Mouse (Mus musculus) left cerebral cortex, postnatal 25 days (tissue): Measurements from ENCODE around the gene Gnai3. TPM values are rescaled to one million over a fixed set of nuclear protein-coding genes. Genes with fewer than 3 reads are reported as not detected.
A peak's percentile ranks its signal among the peaks of the same experiment; 100 is the strongest.

Source experiments
- DNase-seq, 2 experiments: peaks; one replicate each; pipeline ENCODE4 v3.0.0; 2022; ENCODE audit warnings: low spot score in 2 of 2, mixed read lengths in 1 of 2
- intact Hi-C: fragments of 180-260 bp; cut with DNase I; formaldehyde crosslinking; loops from one replicate; pipeline ENCODE4 v1.15.1; 2025
- total RNA-seq, 2 experiments: library from RNA; stranded (reverse); gene quantifications; 2 replicates each; pipeline ENCODE4 v1.2.3; 2021

Gene Gnai3
- total RNA-seq, 2 experiments from 2014 or later: 25.6 to 27.7 TPM

- intact Hi-C loops: no loop called here
- DNase-seq: no peak
Measured at GRCm38 (mm10) chr3:108121101-108121500, 24.8 kb downstream of the Gnai3 start.

DNA sequence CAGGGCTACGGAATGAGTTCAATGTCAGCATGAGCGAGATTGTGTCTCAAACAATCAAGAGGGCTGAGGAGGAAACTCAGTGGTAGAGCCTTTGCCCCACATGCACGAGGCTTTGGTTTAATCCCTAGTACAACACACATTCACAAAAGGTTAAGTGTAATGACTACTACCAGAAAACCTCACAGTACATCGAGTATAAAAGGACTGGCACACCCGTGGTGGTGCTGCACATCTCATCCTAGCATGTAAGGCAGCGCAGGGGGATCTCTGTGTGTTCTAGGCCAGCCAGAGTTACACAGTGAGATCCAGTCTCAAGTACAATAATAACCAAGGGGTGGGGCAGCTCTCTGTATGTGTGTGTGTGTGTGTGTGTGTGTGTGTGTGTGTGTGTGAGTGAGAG lies 28.5 kb downstream of the Gnai3 start:
- intact Hi-C loops: no loop called here
- DNase-seq: no peak

GRCm38 (mm10) chr3:108113591-108114289 lies 32.2 kb downstream of the Gnai3 start:
- no peak for DNase-seq
- intact Hi-C loops: no loop called here

- peak in 1 of 2 experiments; percentile 23 for DNase-seq
- intact Hi-C loops: no loop called here
Measured at GRCm38 (mm10) chr3:108112666-108113065, 33.3 kb downstream of the Gnai3 start.

- intact Hi-C loops: no loop called here
- DNase-seq: no peak
Measured at GRCm38 (mm10) chr3:108112246-108112645, 33.7 kb downstream of the Gnai3 start.

DNA sequence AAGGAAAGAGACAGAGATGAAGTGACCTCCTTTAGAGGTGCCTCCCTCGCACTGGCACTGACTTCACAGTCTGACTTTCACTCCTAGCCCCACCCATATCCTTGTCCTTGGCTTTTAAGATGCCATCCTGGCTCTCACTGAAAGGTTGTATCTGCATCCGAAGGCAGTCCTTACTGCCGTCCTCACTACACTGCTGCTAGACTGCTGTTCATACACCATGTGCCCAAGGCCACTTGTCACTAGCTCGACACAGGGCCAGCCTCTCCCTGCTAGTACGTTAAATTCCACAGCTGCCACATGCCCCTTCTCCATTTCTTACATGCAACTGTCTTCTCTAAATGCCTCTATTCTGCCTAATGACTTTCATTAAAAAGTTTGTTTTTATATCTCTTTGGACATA lies 34.6 kb downstream of the Gnai3 start:
- DNase-seq: no peak
- intact Hi-C loops: no loop called here

DNA sequence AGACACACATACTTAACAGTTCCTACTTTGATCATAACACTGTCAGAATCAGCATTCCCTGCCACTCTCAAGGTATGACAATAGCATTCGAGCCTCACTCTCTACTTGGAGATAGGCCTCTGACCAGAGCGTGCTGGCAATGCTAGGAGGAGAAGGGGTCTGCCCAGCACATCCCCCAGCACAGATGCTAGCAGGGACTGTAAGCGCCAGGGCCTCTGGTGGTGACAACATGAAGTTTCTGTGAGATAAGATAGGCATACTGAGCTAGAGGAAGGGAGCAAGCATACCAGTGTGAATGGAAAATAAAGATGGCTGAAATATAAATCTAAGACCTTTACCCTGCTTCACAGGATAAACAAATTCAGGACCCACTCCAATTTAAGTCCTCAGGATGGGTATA lies 40.7 kb downstream of the Gnai3 start:
- DNase-seq: no peak
- intact Hi-C loops: no loop called here

GRCm38 (mm10) chr3:108102075-108102474 lies 43.9 kb downstream of the Gnai3 start:
- intact Hi-C loops: no loop called here
- no peak for DNase-seq

DNA sequence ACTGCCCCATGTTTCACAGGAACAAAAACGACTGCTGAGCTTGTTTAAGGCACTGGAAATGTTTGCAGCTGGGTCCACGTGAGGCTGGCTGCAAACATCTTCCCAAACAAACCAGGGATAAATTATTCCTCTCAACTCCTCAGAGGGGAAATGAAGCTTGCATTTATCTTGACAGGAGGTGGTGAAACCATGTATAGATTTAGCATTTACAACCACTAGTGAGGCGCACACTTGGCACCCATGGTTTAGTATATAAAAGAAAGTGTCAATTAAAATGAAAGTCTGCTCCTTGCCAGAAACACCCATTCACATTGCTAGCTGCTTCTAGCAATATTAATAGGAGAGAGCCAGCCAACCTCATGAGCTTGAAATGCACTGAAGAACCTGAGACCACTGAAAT lies 44.4 kb downstream of the Gnai3 start:
- DNase-seq: peak in 1 of 2 experiments; percentile 55
- intact Hi-C loops: no loop called here

DNA sequence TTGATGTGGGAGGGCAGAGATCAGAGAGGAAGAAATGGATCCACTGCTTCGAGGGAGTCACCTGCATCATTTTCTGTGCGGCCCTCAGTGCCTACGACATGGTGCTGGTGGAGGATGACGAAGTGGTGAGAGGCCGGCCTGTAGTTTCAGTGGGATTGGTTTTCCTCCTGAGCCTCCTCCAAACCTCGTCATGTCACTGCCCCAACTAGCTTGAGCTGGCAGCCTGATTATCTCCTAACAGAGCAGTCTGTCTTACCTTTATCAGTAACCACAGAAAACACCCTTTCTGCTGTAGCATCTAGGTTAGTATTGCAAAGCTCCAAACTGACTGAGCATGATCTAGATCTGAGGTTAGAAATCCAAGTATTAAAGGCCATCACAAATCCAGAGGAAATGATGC lies 47.6 kb downstream of the Gnai3 start:
- intact Hi-C loops: no loop called here
- no peak for DNase-seq

- intact Hi-C loops: no loop called here
- no peak for DNase-seq
Measured at GRCm38 (mm10) chr3:108097656-108098055, 48.3 kb downstream of the Gnai3 start.

- no peak for DNase-seq
- intact Hi-C loops: no loop called here
Measured at GRCm38 (mm10) chr3:108096726-108097125, 49.2 kb downstream of the Gnai3 start.

DNA sequence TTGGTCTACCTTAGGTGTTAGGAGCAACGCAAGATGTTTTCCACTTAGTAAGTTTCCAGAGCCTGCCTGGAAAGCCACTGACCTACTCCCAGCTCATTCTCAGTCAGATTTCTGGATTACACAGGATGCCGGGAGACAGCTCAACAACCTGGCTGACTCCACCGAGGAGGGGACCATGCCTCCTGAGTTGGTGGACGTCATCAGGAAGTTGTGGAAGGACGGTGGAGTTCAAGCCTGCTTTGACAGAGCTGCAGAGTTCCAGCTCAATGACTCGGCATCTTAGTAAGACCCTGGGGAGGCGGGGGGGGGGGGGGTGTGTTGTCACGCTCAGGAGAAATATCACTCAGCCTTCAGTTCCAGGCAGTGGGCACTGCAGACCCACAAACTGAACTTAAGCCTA lies 49.7 kb downstream of the Gnai3 start:
- DNase-seq: no peak
- intact Hi-C loops: no loop called here

GRCm38 (mm10) chr3:108094976-108095760 lies 50.8 kb downstream of the Gnai3 start:
- no peak for DNase-seq
- intact Hi-C loops: no loop called here

GRCm38 (mm10) chr3:108094146-108094545 lies 51.8 kb downstream of the Gnai3 start:
- intact Hi-C loops: no loop called here
- DNase-seq: no peak

DNA sequence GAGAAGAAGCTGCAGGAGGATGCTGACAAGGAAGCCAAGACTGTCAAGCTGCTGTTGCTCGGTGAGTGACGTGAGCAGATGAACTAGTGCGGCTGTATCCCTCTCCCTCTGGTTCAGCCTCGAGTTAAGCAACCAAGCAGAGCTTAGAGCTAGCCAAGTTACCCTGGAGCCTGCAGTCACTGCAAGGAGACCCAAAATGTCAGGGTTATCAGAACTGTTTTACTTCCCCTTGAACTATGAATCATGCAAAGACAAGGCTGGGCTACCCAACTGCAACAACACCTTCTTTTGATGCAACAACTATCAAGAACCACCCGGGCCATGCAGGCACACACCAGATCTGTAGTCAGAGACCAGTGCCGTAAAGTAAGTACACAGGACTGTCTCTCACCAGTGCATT lies 52.6 kb downstream of the Gnai3 start:
- DNase-seq: no peak
- intact Hi-C loops: no loop called here

- intact Hi-C loops: no loop called here
- no peak for DNase-seq
Measured at GRCm38 (mm10) chr3:108092536-108093115, 53.3 kb downstream of the Gnai3 start, which contains the start of gene Gnat2. Gene Gnat2 (plus strand): TSS chr3:108092789.

GRCm38 (mm10) chr3:108092030-108092429 lies 53.9 kb downstream of the Gnai3 start:
- intact Hi-C loops: no loop called here
- DNase-seq: no peak

DNA sequence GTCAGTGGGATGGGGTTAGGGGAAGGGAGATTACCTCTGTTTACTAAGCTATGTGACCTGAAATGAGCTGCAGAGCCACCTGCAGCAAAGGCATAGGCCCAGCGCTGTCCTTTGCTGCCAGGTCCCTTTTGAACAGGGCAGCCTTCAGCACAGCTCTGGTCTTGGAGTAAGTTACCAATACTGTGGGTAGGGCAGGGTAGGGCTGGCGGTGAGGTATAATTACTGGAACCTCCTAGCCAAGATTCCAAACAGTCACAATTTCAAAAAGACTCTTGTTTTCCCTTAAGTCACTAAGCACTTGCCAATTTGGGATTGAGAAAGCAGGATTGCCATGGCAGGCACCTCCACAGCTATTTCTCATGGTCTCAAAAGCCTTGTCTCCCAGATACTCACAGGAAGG lies 55.4 kb downstream of the Gnai3 start:
- DNase-seq: no peak
- intact Hi-C loops: no loop called here

DNA sequence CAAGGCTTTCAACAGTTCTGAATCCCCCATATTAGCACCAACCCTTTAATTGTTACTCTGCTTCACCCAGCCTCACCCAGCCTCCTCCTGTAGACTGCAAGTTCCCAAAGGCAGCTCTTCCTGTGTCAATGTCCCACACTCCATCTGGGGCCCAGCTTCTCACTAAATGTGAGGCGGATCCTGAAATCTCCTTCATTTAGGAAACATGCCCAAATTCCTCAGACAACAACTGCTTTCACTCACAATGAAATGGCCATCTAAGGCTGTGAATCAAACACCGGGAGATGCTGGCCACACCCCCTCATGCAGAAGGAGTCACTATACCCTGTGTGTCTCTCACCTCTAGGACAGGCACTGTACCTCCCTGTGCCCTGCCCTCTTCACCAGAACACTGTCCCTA lies 56.0 kb downstream of the Gnai3 start:
- DNase-seq: peak in 1 of 2 experiments; percentile 64
- intact Hi-C loops: no loop called here
